Mouse (Mus musculus) cortical plate, adult 2 months (tissue): ENCODE results near the gene Exosc10.

Experiments used
- CTCF ChIP-seq: fragments of 200-500 bp; IDR thresholded peaks from 2 replicates; pipeline ENCODE4 v1.5.1; 2011; ENCODE audit warnings: mild to moderate bottlenecking, control low read depth, low read length; ENCODE audit not compliant: insufficient read depth; ENCODE audit errors: extremely low read depth
- POLR2A ChIP-seq: fragments of 200-500 bp; IDR thresholded peaks from 2 replicates; pipeline ENCODE4 v1.6.1; 2011; ENCODE audit warnings: mild to moderate bottlenecking, low read length, control low read depth; ENCODE audit not compliant: insufficient read depth; ENCODE audit errors: extremely low read depth

- no peak for TF ChIP-seq POLR2A
- no peak for TF ChIP-seq CTCF
Measured at GRCm38 (mm10) chr4:148581422-148581821, 23.2 kb downstream of the Exosc10 start.
